Mouse (Mus musculus): ENCODE data around the gene Dennd1a. TPM values are rescaled to one million over a fixed set of nuclear protein-coding genes. Genes with fewer than 3 reads are reported as not detected.
"Not testable (repeated sequence)": the region's sequence is repeated elsewhere in the genome, so short reads cannot be mapped to it uniquely, and the experiment has no call there.

Dennd1a gene
- total RNA-seq, 2 experiments from 2014 or later = 33.7 to 35.3 TPM

- DNase-seq (ENCODE audit: low spot score in 2 of 2) = no peak
Observed at GRCm38 (mm10) chr2:37981562-37982403, 305.4 kb downstream of the Dennd1a start.

GRCm38 (mm10) chr2:37974201-37974600, 313.0 kb downstream of the Dennd1a start:
- DNase-seq (ENCODE audit: low spot score in 2 of 2) = no peak

GRCm38 (mm10) chr2:37972621-37973020, 314.6 kb downstream of the Dennd1a start:
- no peak for DNase-seq (ENCODE audit: low spot score in 2 of 2)

- DNase-seq (ENCODE audit: low spot score in 2 of 2) = no peak
Observed at GRCm38 (mm10) chr2:37971726-37972125, 315.5 kb downstream of the Dennd1a start.

- no peak for DNase-seq (ENCODE audit: low spot score in 2 of 2)
Observed at GRCm38 (mm10) chr2:37969713-37970485, 317.3 kb downstream of the Dennd1a start.

- DNase-seq (ENCODE audit: low spot score in 2 of 2) = no peak
Observed at GRCm38 (mm10) chr2:37964534-37964933, 322.7 kb downstream of the Dennd1a start.

GRCm38 (mm10) chr2:37963362-37963761, 323.8 kb downstream of the Dennd1a start:
- no peak for DNase-seq (ENCODE audit: low spot score in 2 of 2)

- no peak for DNase-seq (ENCODE audit: low spot score in 2 of 2)
Observed at GRCm38 (mm10) chr2:37948424-37948823, 338.8 kb downstream of the Dennd1a start.

- DNase-seq (ENCODE audit: low spot score in 2 of 2) = no peak
Observed at GRCm38 (mm10) chr2:37945598-37946336, 341.4 kb downstream of the Dennd1a start.

GRCm38 (mm10) chr2:37942906-37943305, 344.3 kb downstream of the Dennd1a start:
- DNase-seq (ENCODE audit: low spot score in 2 of 2) = no peak

GRCm38 (mm10) chr2:37941741-37942140, 345.4 kb downstream of the Dennd1a start:
- DNase-seq (ENCODE audit: low spot score in 2 of 2) = no peak

- no peak for DNase-seq (ENCODE audit: low spot score in 2 of 2)
Observed at GRCm38 (mm10) chr2:37940845-37941361, 346.3 kb downstream of the Dennd1a start.

GRCm38 (mm10) chr2:37939997-37940396, 347.2 kb downstream of the Dennd1a start:
- DNase-seq (ENCODE audit: low spot score in 2 of 2) = no peak

GRCm38 (mm10) chr2:37936922-37937321, 350.3 kb downstream of the Dennd1a start:
- DNase-seq (ENCODE audit: low spot score in 2 of 2) = not testable (repeated sequence)

GRCm38 (mm10) chr2:37932240-37932639, 354.9 kb downstream of the Dennd1a start:
- no peak for DNase-seq (ENCODE audit: low spot score in 2 of 2)

- DNase-seq (ENCODE audit: low spot score in 2 of 2) = no peak
Observed at GRCm38 (mm10) chr2:37931018-37931930, 355.9 kb downstream of the Dennd1a start.

- DNase-seq (ENCODE audit: low spot score in 2 of 2) = no peak
Observed at GRCm38 (mm10) chr2:37926133-37926503, 361.1 kb downstream of the Dennd1a start.

GRCm38 (mm10) chr2:37925413-37926132, 361.6 kb downstream of the Dennd1a start:
- DNase-seq (ENCODE audit: low spot score in 2 of 2) = peak in 1 of 2 experiments; percentile 37

GRCm38 (mm10) chr2:37908721-37909506, 378.3 kb downstream of the Dennd1a start:
- DNase-seq (ENCODE audit: low spot score in 2 of 2) = no peak
